Mouse (Mus musculus) forebrain, postnatal 0 days (tissue): ENCODE data around the gene 1700020A23Rik. TPM values are rescaled to one million over a fixed set of nuclear protein-coding genes. Genes with fewer than 3 reads are reported as not detected.

Source experiments
- ATAC-seq: fragments of 200-750 bp; cut with Nextera tagmentation; 2 replicates; pipeline ENCODE4 v1.8.0; 2017; ENCODE audit warnings: mild to moderate bottlenecking, moderate library complexity
- DNase-seq: peaks from one replicate; pipeline ENCODE4 v3.0.0-alpha.2; 2015
- H3K27ac ChIP-seq: fragments of 300-500 bp; sonication (generic); 2 replicates; pipeline ENCODE4 v1.5.1; 2014; ENCODE audit warnings: low read depth, mild to moderate bottlenecking, antibody characterized with exemption, low read length, moderate library complexity, mixed read lengths
- H3K27me3 ChIP-seq: fragments of 300-500 bp; sonication (generic); 2 replicates; pipeline ENCODE4 v1.6.1; 2014; ENCODE audit warnings: mild to moderate bottlenecking, low read length, mixed read lengths; ENCODE audit not compliant: insufficient read depth
- H3K36me3 ChIP-seq: fragments of 300-500 bp; sonication (generic); 2 replicates; pipeline ENCODE4 v1.6.1; 2014; ENCODE audit warnings: mild to moderate bottlenecking, moderate library complexity; ENCODE audit not compliant: insufficient read depth
- H3K4me1 ChIP-seq: fragments of 300-500 bp; sonication (generic); 2 replicates; pipeline ENCODE4 v1.6.1; 2014; ENCODE audit warnings: antibody characterized with exemption; ENCODE audit not compliant: insufficient read depth
- H3K4me2 ChIP-seq: fragments of 300-500 bp; sonication (generic); 2 replicates; pipeline ENCODE4 v1.6.1; 2014; ENCODE audit warnings: low read depth, mild to moderate bottlenecking, moderate library complexity
- H3K4me3 ChIP-seq: fragments of 300-500 bp; sonication (generic); 2 replicates; pipeline ENCODE4 v1.5.1; 2014; ENCODE audit warnings: low read depth, low read length, mixed read lengths
- H3K9ac ChIP-seq: fragments of 300-500 bp; sonication (generic); 2 replicates; pipeline ENCODE4 v1.6.1; 2014; ENCODE audit warnings: mild to moderate bottlenecking
- H3K9me3 ChIP-seq: fragments of 300-500 bp; sonication (generic); 2 replicates; pipeline ENCODE4 v1.6.1; 2016; ENCODE audit warnings: low read length
- CTCF ChIP-seq: sonication (generic); IDR thresholded peaks from 2 replicates; pipeline ENCODE4 v1.5.1; 2016; ENCODE audit warnings: antibody characterized with exemption, control low read depth, low read depth
- WGBS: fragments of 180-500 bp; shearing (Covaris S2); extraction: QIAGEN DNeasy Blood & Tissue Kit; methylation state at CpG from one replicate; pipeline ENCODE4 v1.1.7; 2014; 5-methylcytosine and 5-hydroxymethylcytosine counted together
- polyA plus RNA-seq: library from polyadenylated mRNA; unstranded; fragments of >200 nt; fragmentation: Nextera tagmentation; extraction: Ambion mirVana; gene quantifications from 2 replicates; pipeline ENCODE4 v1.2.1, GENCODE M21; 2015
- total RNA-seq: library from RNA; depleted of rRNA; stranded (reverse); fragments of >200 nt; gene quantifications from 2 replicates; pipeline ENCODE4 v1.2.3, GENCODE M21; 2014; rRNA removed

Gene 1700020A23Rik
- total and polyA plus RNA-seq, 2 experiments from 2014 or later, result 0.45 TPM; not detected in 1

- TF ChIP-seq CTCF, result no peak
- DNase-seq (no peak), ATAC-seq (no peak)
- Histone ChIP-seq H3K4me3 (peak overlapping the region; percentile 90), H3K4me1 (peaks cover 33% of the 10 kb centered on the region), H3K9me3 (no peaks in the 10 kb centered on the region), H3K36me3 (no peaks in the 10 kb centered on the region), H3K27ac (no peak overlapping the region), H3K4me2 (peak overlapping the region; percentile 60), H3K27me3 (no peaks in the 10 kb centered on the region), H3K9ac (peak overlapping the region; percentile 90)
- WGBS, result 44% methylated on average over 14 of the region's 14 CpGs
Observed at GRCm38 (mm10) chr2:130451086-130451726, 46.1 kb downstream of the 1700020A23Rik start.

- peak overlapping the region; percentile 60 for H3K4me2 ChIP-seq
- no peaks in the 10 kb centered on the region for H3K9me3 ChIP-seq
- no peak overlapping the region for H3K27ac ChIP-seq
- H3K4me3 ChIP-seq, result peak overlapping the region; percentile 90
- H3K36me3 ChIP-seq, result no peaks in the 10 kb centered on the region
- DNase-seq, result no peak
- H3K9ac ChIP-seq, result peak overlapping the region; percentile 90
- H3K27me3 ChIP-seq, result no peaks in the 10 kb centered on the region
- 53% methylated on average over 3 of the region's 3 CpGs for WGBS
- H3K4me1 ChIP-seq, result peaks cover 33% of the 10 kb centered on the region
- no peak for ATAC-seq
- no peak for TF ChIP-seq CTCF
Observed at GRCm38 (mm10) chr2:130451727-130452090, 46.6 kb downstream of the 1700020A23Rik start.

GRCm38 (mm10) chr2:130452266-130452665 is 47.2 kb downstream of the 1700020A23Rik start:
- 37% methylated on average over 2 of the region's 2 CpGs for WGBS
- H3K4me3 ChIP-seq, result no peak overlapping the region
- ATAC-seq, result no peak
- no peak for DNase-seq
- no peak overlapping the region; the same call in 1 of the 2 replicates for H3K9ac ChIP-seq
- H3K27me3 ChIP-seq, result no peaks in the 10 kb centered on the region
- no peaks in the 10 kb centered on the region for H3K36me3 ChIP-seq
- no peak overlapping the region for H3K27ac ChIP-seq
- no peaks in the 10 kb centered on the region for H3K9me3 ChIP-seq
- TF ChIP-seq CTCF, result no peak
- peak overlapping the region; percentile 29 for H3K4me2 ChIP-seq
- H3K4me1 ChIP-seq, result peaks cover 33% of the 10 kb centered on the region

- Histone ChIP-seq H3K36me3 (no peaks in the 10 kb centered on the region), H3K27ac (no peak overlapping the region), H3K27me3 (no peaks in the 10 kb centered on the region), H3K4me2 (peak overlapping the region; percentile 32; the same call in 1 of the 2 replicates), H3K4me3 (no peak overlapping the region), H3K4me1 (peaks cover 33% of the 10 kb centered on the region), H3K9ac (no peak overlapping the region), H3K9me3 (no peaks in the 10 kb centered on the region)
- 31% methylated on average over 6 of the region's 6 CpGs for WGBS
- ATAC-seq, result no peak
- no peak for TF ChIP-seq CTCF
- peak; percentile 35 for DNase-seq
Observed at GRCm38 (mm10) chr2:130453421-130453820, 48.4 kb downstream of the 1700020A23Rik start.

- Histone ChIP-seq H3K36me3 (no peaks in the 10 kb centered on the region), H3K4me1 (peaks cover 29% of the 10 kb centered on the region), H3K4me3 (no peak overlapping the region), H3K27me3 (no peaks in the 10 kb centered on the region), H3K9me3 (no peaks in the 10 kb centered on the region), H3K9ac (no peak overlapping the region), H3K4me2 (no peak overlapping the region), H3K27ac (no peak overlapping the region)
- 37% methylated on average over 6 of the region's 6 CpGs for WGBS
- no peak for TF ChIP-seq CTCF
- DNase-seq, result peak; percentile 63
- no peak for ATAC-seq
Observed at GRCm38 (mm10) chr2:130454748-130455370, 49.8 kb downstream of the 1700020A23Rik start.

Other genes with a start within 250 kb of the 1700020A23Rik start
- gene Snrpb, start 225.9 kb upstream of the 1700020A23Rik start, total RNA-seq, result 306 TPM in 2 replicates
- 334 and 388 TPM in 2 replicates for gene Snrpb, start 225.9 kb upstream of the 1700020A23Rik start, polyA plus RNA-seq
- gene Tmc2, start 210.1 kb upstream of the 1700020A23Rik start, total RNA-seq, result not detected in 2 replicates
- not detected in 2 replicates for gene Tmc2, start 210.1 kb upstream of the 1700020A23Rik start, polyA plus RNA-seq
- gene Nop56, start 130.8 kb upstream of the 1700020A23Rik start, total RNA-seq, result 173 and 183 TPM in 2 replicates
- gene Nop56, start 130.8 kb upstream of the 1700020A23Rik start, polyA plus RNA-seq, result 220 and 243 TPM in 2 replicates
- gene Idh3b, start 120.7 kb upstream of the 1700020A23Rik start, total RNA-seq, result 137 and 175 TPM in 2 replicates
- 151 and 169 TPM in 2 replicates for gene Idh3b, start 120.7 kb upstream of the 1700020A23Rik start, polyA plus RNA-seq
- gene Ebf4, start 110.1 kb upstream of the 1700020A23Rik start, total RNA-seq, result 9.3 and 15.1 TPM in 2 replicates
- 3.5 and 4.8 TPM in 2 replicates for gene Ebf4, start 110.1 kb upstream of the 1700020A23Rik start, polyA plus RNA-seq
- 18.4 and 20.4 TPM in 2 replicates for gene Cpxm1, start 7.7 kb upstream of the 1700020A23Rik start, total RNA-seq
- 20.4 and 22.4 TPM in 2 replicates for gene Cpxm1, start 7.7 kb upstream of the 1700020A23Rik start, polyA plus RNA-seq
- gene Gm28372, start within 50 bp of the 1700020A23Rik start, total RNA-seq, result not detected in 2 replicates
- gene Gm28372, start within 50 bp of the 1700020A23Rik start, polyA plus RNA-seq, result not detected in 2 replicates
- gene Tmem239, start 1.2 kb downstream of the 1700020A23Rik start, total RNA-seq, result not detected in 2 replicates
- gene Tmem239, start 1.2 kb downstream of the 1700020A23Rik start, polyA plus RNA-seq, result 0.16 TPM in 1 of 2 replicates, not detected in the other
- 78.7 and 99.8 TPM in 2 replicates for gene Vps16, start 19.1 kb downstream of the 1700020A23Rik start, total RNA-seq
- 68.7 and 76.7 TPM in 2 replicates for gene Vps16, start 19.1 kb downstream of the 1700020A23Rik start, polyA plus RNA-seq
- 15.9 and 18.0 TPM in 2 replicates for gene Pced1a, start 19.4 kb downstream of the 1700020A23Rik start, total RNA-seq
- gene Pced1a, start 19.4 kb downstream of the 1700020A23Rik start, polyA plus RNA-seq, result 7.9 and 9.2 TPM in 2 replicates
- gene Ptpra, start 45.0 kb downstream of the 1700020A23Rik start, total RNA-seq, result 154 and 167 TPM in 2 replicates
- 142 and 162 TPM in 2 replicates for gene Ptpra, start 45.0 kb downstream of the 1700020A23Rik start, polyA plus RNA-seq
- 46.2 and 59.7 TPM in 2 replicates for gene Mrps26, start 158.5 kb downstream of the 1700020A23Rik start, total RNA-seq
- 113 and 119 TPM in 2 replicates for gene Mrps26, start 158.5 kb downstream of the 1700020A23Rik start, polyA plus RNA-seq
- 4.0 and 8.8 TPM in 2 replicates for gene Oxt, start 170.9 kb downstream of the 1700020A23Rik start, total RNA-seq
- 2.2 and 8.1 TPM in 2 replicates for gene Oxt, start 170.9 kb downstream of the 1700020A23Rik start, polyA plus RNA-seq
- gene Avp, start 177.3 kb downstream of the 1700020A23Rik start, total RNA-seq, result 87.2 and 92.1 TPM in 2 replicates
- gene Avp, start 177.3 kb downstream of the 1700020A23Rik start, polyA plus RNA-seq, result 83.0 and 181 TPM in 2 replicates
- gene Fastkd5, start 224.8 kb downstream of the 1700020A23Rik start, total RNA-seq, result 10.0 and 11.0 TPM in 2 replicates
- 7.1 and 8.1 TPM in 2 replicates for gene Fastkd5, start 224.8 kb downstream of the 1700020A23Rik start, polyA plus RNA-seq
- gene Ubox5, start 224.8 kb downstream of the 1700020A23Rik start, total RNA-seq, result 5.5 and 6.6 TPM in 2 replicates
- 5.9 and 7.3 TPM in 2 replicates for gene Ubox5, start 224.8 kb downstream of the 1700020A23Rik start, polyA plus RNA-seq
- 33.5 and 35.5 TPM in 2 replicates for gene Lzts3, start 237.5 kb downstream of the 1700020A23Rik start, total RNA-seq
- gene Lzts3, start 237.5 kb downstream of the 1700020A23Rik start, polyA plus RNA-seq, result 4.7 and 11.3 TPM in 2 replicates